Mouse (Mus musculus) stomach, embryonic 16.5 days (tissue): ENCODE results near the gene Cxcr6. TPM values are rescaled to one million over a fixed set of nuclear protein-coding genes. Genes with fewer than 3 reads are reported as not detected.

Source experiments
- ATAC-seq: fragments of 200-750 bp; cut with Nextera tagmentation; 2 replicates; pipeline ENCODE4 v1.8.0; 2017; ENCODE audit warnings: moderate number of reproducible peaks, moderate TSS enrichment; ENCODE audit not compliant: insufficient read depth, low FRiP score
- H3K27ac ChIP-seq: fragments of 300-500 bp; sonication (generic); 2 replicates; pipeline ENCODE4 v1.5.1; 2014; ENCODE audit warnings: low read length
- H3K27me3 ChIP-seq: fragments of 300-500 bp; sonication (generic); 2 replicates; pipeline ENCODE4 v1.6.1; 2014; ENCODE audit warnings: low read length, control low read depth, mixed read lengths; ENCODE audit not compliant: control insufficient read depth, insufficient read depth
- H3K36me3 ChIP-seq: fragments of 300-500 bp; sonication (generic); 2 replicates; pipeline ENCODE4 v1.6.1; 2014; ENCODE audit warnings: low read length; ENCODE audit not compliant: control insufficient read depth, insufficient read depth
- H3K4me1 ChIP-seq: fragments of 300-500 bp; sonication (generic); 2 replicates; pipeline ENCODE4 v1.6.1; 2014; ENCODE audit warnings: low read length, control low read depth, mixed read lengths; ENCODE audit not compliant: control insufficient read depth, insufficient read depth
- H3K4me2 ChIP-seq: fragments of 300-500 bp; sonication (generic); 2 replicates; pipeline ENCODE4 v1.6.1; 2014; ENCODE audit warnings: low read depth, low read length, mixed read lengths
- H3K4me3 ChIP-seq: fragments of 300-500 bp; sonication (generic); replicated peaks from 2 replicates; pipeline ENCODE4 v1.5.1; 2014; ENCODE audit warnings: mild to moderate bottlenecking, low read length
- H3K9ac ChIP-seq: fragments of 300-500 bp; sonication (generic); 2 replicates; pipeline ENCODE4 v1.6.1; 2014; ENCODE audit warnings: low read length
- H3K9me3 ChIP-seq: fragments of 300-500 bp; sonication (generic); replicated peaks from 2 replicates; pipeline ENCODE4 v1.6.1; 2016; ENCODE audit warnings: low read length, control low read depth; ENCODE audit not compliant: control insufficient read depth
- WGBS: fragments of 180-500 bp; shearing (Covaris S2); extraction: QIAGEN DNeasy Blood & Tissue Kit; methylation state at CpG from one replicate; pipeline ENCODE4 v1.1.7; 2014; 5-methylcytosine and 5-hydroxymethylcytosine counted together
- polyA plus RNA-seq: library from polyadenylated mRNA; unstranded; fragments of >200 nt; fragmentation: Nextera tagmentation; extraction: Ambion mirVana; gene quantifications from 2 replicates; pipeline ENCODE4 v1.2.1, GENCODE M21; 2015

The Cxcr6 gene
- polyA plus RNA-seq, 1 experiment from 2014 or later = 1.0 TPM

GRCm38 (mm10) chr9:123856836-123857235 is 50.6 kb downstream of the Cxcr6 start:
- H3K27me3 ChIP-seq = no peaks in the 10 kb centered on the region
- no peaks in the 10 kb centered on the region for H3K36me3 ChIP-seq
- ATAC-seq = no peak
- 70% methylated on average over 2 of the region's 2 CpGs for WGBS
- H3K4me1 ChIP-seq = peaks cover 3% of the 10 kb centered on the region
- H3K9me3 ChIP-seq = no peaks in the 10 kb centered on the region
- H3K27ac ChIP-seq = no peak overlapping the region
- no peak overlapping the region for H3K4me3 ChIP-seq
- no peak overlapping the region for H3K4me2 ChIP-seq
- H3K9ac ChIP-seq = no peak overlapping the region

Other genes starting within 250 kb of the Cxcr6 start
- 0.21 and 0.31 TPM in 2 replicates for gene Slc6a20b, start 173.9 kb upstream of the Cxcr6 start, polyA plus RNA-seq
- gene Ccr9, start 128.0 kb upstream of the Cxcr6 start, polyA plus RNA-seq = 0.41 and 0.46 TPM in 2 replicates
- 3.4 and 4.7 TPM in 2 replicates for gene Slc6a20a, start 127.6 kb upstream of the Cxcr6 start, polyA plus RNA-seq
- 46.4 and 47.8 TPM in 2 replicates for gene Lztfl1, start 88.8 kb upstream of the Cxcr6 start, polyA plus RNA-seq
- gene Fyco1, start 45.4 kb downstream of the Cxcr6 start, polyA plus RNA-seq = 14.7 and 14.8 TPM in 2 replicates
- not detected in 2 replicates for gene Xcr1, start 55.6 kb downstream of the Cxcr6 start, polyA plus RNA-seq
- gene Ccr1, start 162.2 kb downstream of the Cxcr6 start, polyA plus RNA-seq = 4.3 and 5.0 TPM in 2 replicates
- gene Ccr1l1, start 171.9 kb downstream of the Cxcr6 start, polyA plus RNA-seq = not detected in 2 replicates
- gene Ccr3, start 215.5 kb downstream of the Cxcr6 start, polyA plus RNA-seq = 0.18 and 0.32 TPM in 2 replicates